Mouse (Mus musculus): ENCODE data around the gene Tor4a.
A peak's percentile ranks its signal among the peaks of the same experiment; 100 is the strongest.

Gene Tor4a

DNA sequence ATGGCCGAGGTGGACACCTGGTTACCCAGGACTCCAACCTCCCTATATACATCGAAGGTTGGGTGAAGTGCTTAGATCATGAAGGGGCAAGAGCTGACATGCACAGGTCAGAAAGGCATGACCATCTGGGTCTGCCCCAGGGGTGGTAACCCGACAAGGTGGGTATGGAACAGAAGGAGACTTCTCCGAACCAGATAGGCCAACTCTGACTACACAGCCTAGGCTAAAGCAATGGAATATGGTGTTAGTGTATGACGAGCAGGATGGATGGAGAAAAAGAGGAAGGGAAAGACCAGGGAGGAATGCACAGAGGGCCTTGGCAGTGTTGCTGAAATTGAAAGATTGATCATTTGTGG lies 10.1 kb downstream of the Tor4a start:
- no peak for DNase-seq (ENCODE audit: low read depth, low spot score)

- DNase-seq (ENCODE audit: low read depth, low spot score) = no peak
Measured at GRCm38 (mm10) chr2:25185625-25186574, 10.8 kb downstream of the Tor4a start.

- DNase-seq (ENCODE audit: low read depth, low spot score) = no peak
Measured at GRCm38 (mm10) chr2:25184496-25184895, 12.2 kb downstream of the Tor4a start.

GRCm38 (mm10) chr2:25183336-25183735 lies 13.3 kb downstream of the Tor4a start:
- no peak for DNase-seq (ENCODE audit: low read depth, low spot score)

GRCm38 (mm10) chr2:25182664-25183063 lies 14.0 kb downstream of the Tor4a start:
- no peak for DNase-seq (ENCODE audit: low read depth, low spot score)

DNA sequence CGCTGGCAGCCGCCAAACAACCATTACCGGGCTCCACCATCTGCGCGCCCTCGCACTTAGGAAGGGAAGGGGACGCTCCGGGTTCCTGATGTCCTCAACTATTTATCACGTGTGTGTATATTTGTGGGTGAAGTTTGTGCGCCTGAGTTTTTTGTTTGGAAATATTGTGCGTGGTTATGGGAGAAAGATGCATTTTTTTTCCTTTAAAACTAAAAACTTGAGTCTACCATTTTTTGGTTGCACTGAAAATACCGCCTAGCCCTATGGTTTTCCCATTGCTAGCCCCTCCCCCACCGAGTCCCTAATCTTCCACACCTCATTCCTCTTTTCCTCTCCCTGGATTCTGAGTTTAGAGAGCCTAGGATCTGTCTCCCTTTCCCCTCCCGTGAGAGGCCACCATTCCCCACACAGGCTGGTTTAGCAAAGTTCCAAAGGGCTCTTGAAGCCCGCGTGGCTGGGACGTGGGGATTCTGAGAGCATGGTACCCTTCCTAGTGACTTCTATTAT lies 14.7 kb downstream of the Tor4a start:
- no peak for DNase-seq (ENCODE audit: low read depth, low spot score)

GRCm38 (mm10) chr2:25180973-25181890 lies 15.5 kb downstream of the Tor4a start:
- DNase-seq (ENCODE audit: low read depth, low spot score) = no peak

GRCm38 (mm10) chr2:25180478-25180903 lies 16.2 kb downstream of the Tor4a start, which contains the start of gene Nrarp:
TSS of gene Nrarp (plus strand) at chr2:25180758.
- peak; percentile 84 for DNase-seq (ENCODE audit: low read depth, low spot score)

- DNase-seq (ENCODE audit: low read depth, low spot score) = no peak
Measured at GRCm38 (mm10) chr2:25179566-25180217, 17.0 kb downstream of the Tor4a start.

GRCm38 (mm10) chr2:25178285-25178972 lies 18.3 kb downstream of the Tor4a start:
- DNase-seq (ENCODE audit: low read depth, low spot score) = no peak

DNA sequence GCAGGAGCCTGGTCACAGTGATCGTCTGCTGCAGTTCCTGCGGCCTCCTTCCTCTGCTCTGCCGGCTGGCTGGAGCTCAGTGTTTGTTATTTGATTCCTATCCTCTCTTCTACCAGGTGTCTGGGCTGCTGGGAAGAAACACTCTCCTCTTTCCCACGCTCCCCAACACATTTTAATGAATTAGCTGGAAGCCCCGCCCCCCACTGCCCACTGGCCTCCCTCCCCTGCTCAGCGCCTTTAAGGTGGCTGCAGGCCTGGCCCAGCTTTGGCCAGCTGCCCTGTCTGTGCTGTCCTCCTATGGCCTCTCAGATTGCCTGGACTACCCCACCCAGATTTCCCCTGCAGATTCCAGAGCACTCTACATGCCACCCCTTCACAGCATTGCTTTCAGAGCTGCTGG lies 19.0 kb downstream of the Tor4a start:
- no peak for DNase-seq (ENCODE audit: low read depth, low spot score)

- DNase-seq (ENCODE audit: low read depth, low spot score) = no peak
Measured at GRCm38 (mm10) chr2:25177076-25177475, 19.6 kb downstream of the Tor4a start.

- DNase-seq (ENCODE audit: low read depth, low spot score) = no peak
Measured at GRCm38 (mm10) chr2:25176573-25176972, 20.1 kb downstream of the Tor4a start.

DNA sequence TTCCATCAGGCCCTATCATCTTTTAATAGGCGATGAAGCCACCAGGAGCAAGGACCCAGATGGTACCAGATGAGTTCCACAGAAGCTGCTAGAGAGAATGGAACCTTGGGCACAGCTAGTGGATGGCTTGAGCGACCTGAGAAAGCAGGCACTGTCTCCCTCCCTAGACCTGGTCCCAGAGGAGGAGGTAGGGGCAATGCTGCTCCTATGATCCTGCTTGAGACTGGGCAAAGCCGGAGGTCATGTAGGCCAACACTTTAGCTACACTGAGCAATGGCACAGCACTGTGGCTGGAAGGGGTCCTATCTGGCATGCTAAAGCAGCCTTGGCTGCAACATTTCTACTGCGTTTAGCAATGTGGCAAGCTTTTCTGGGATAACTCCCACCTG lies 21.0 kb downstream of the Tor4a start:
- no peak for DNase-seq (ENCODE audit: low read depth, low spot score)

- no peak for DNase-seq (ENCODE audit: low read depth, low spot score)
Measured at GRCm38 (mm10) chr2:25174866-25175689, 21.6 kb downstream of the Tor4a start.

- no peak for DNase-seq (ENCODE audit: low read depth, low spot score)
Measured at GRCm38 (mm10) chr2:25173821-25174220, 22.9 kb downstream of the Tor4a start.

GRCm38 (mm10) chr2:25172629-25173028 lies 24.1 kb downstream of the Tor4a start:
- no peak for DNase-seq (ENCODE audit: low read depth, low spot score)

DNA sequence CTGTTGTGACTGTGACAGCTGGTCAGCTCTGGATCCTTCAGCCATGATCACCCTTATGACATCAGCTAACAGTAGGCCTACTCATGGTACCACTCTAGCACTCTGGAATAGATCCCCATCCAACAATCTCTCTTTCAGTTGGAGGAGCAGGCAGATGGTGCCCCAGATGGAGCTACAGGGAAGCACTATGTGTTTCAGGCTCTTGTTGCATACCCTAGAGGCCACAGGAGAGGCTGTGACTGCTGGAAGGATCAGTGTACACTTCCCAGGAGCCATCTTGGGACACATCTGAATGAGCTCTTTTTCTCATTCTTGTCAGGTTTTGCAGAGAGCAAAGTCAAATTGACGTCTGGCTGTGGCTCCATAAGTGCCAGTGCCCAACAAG lies 24.9 kb downstream of the Tor4a start:
- no peak for DNase-seq (ENCODE audit: low read depth, low spot score)

GRCm38 (mm10) chr2:25171101-25171768 lies 25.5 kb downstream of the Tor4a start:
- no peak for DNase-seq (ENCODE audit: low read depth, low spot score)

All from brain, embryonic 18.5 days (tissue).